Mouse (Mus musculus) embryonic fibroblast, embryonic 13.5 days (primary cell): ENCODE results near the gene Selenbp2.
"Not testable (repeated sequence)": the region's sequence is repeated elsewhere in the genome, so short reads cannot be mapped to it uniquely, and the experiment has no call there.

Source experiments
- CTCF ChIP-seq: IDR thresholded peaks from 2 replicates; pipeline ENCODE4 v1.5.1; 2011; ENCODE audit warnings: mild to moderate bottlenecking, control low read depth, low read length, moderate library complexity, borderline replicate concordance; ENCODE audit not compliant: insufficient read depth
- POLR2A ChIP-seq: IDR thresholded peaks from 2 replicates; pipeline ENCODE4 v1.6.1; 2011; ENCODE audit warnings: low read depth, mild to moderate bottlenecking, control low read depth, low read length, moderate library complexity

DNA sequence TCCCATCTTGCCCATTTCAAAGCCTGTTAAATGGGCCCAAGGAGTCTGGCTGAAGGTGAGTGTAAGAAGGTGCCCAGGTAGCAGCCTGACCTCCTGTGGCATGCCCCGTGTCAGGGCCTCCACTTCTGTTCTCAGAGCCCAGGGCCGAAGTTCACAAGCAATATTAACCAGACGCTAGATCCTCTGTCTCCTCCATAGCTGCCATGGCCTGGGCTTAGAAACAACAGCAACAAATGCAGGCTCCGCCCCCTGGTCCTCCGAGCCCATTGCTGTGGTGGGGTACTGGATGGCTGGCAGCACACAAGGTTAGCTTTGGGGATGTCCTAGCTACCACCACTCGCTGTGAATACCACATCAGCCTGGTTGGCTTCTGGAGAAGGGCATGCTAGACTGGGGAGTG is 3.2 kb upstream of the Selenbp2 start:
- not testable (repeated sequence) for TF ChIP-seq POLR2A, CTCF
